Mouse (Mus musculus): ENCODE measurements at regions not wholly inside any gene's neighbourhood (a gene's known extent, or its start where the extent isn't known, plus 50 kb on each side); places are given as distances from the start of the nearest gene placed in this dataset.

GRCm38 (mm10) chr2:28304712-28305111, 111.9 kb downstream of the Olfm1 start:
- H3K9me3 ChIP-seq (ENCODE audit: control insufficient read depth, low read length) = no peaks in the 10 kb centered on the region
- H3K27ac ChIP-seq (ENCODE audit: low read length) = no peak overlapping the region
- H3K4me2 ChIP-seq (ENCODE audit: low read depth, low read length) = no peak overlapping the region
- no peaks in the 10 kb centered on the region for H3K4me1 ChIP-seq (replicated peaks; ENCODE audit: control insufficient read depth, insufficient read depth, low read length)
- no peak overlapping the region for H3K9ac ChIP-seq (ENCODE audit: low read length)
- ATAC-seq (ENCODE audit: low read depth) = peak; percentile 43; the same call in 1 of the 2 replicates
- no peaks in the 10 kb centered on the region for H3K36me3 ChIP-seq (ENCODE audit: control insufficient read depth, insufficient read depth, low read length)
- no peak overlapping the region for H3K4me3 ChIP-seq (ENCODE audit: low read length)
- 10% methylated on average over 3 of the region's 3 CpGs for WGBS
- no peaks in the 10 kb centered on the region for H3K27me3 ChIP-seq (ENCODE audit: control insufficient read depth, insufficient read depth, low read depth, low read length)

DNA sequence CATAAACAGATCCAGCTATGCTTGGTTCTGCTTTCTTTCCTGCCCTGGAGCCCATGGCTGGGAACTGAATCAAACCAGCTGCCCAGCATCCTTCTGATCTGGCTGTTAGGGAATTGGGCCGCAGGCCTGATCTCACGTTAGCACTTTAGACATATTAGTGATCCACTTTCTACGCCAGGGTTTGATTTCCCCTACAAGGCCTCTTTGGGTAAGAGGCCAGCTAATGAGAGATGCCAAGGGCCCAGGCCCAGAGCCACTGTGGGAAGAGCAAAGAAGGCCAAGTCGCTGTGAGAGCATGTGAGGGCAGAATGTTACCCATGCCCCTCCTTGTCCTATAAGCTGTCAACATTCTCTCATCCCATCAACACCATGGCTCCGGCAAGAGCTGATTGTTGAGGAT, 116.3 kb downstream of the Olfm1 start:
- Histone ChIP-seq H3K27ac (ENCODE audit: low read length) (no peak overlapping the region), H3K9me3 (ENCODE audit: control insufficient read depth, low read length) (no peaks in the 10 kb centered on the region), H3K4me3 (ENCODE audit: low read length) (no peak overlapping the region), H3K27me3 (ENCODE audit: control insufficient read depth, insufficient read depth, low read depth, low read length) (no peaks in the 10 kb centered on the region), H3K36me3 (ENCODE audit: control insufficient read depth, insufficient read depth, low read length) (no peaks in the 10 kb centered on the region), H3K4me2 (ENCODE audit: low read depth, low read length) (no peak overlapping the region), H3K9ac (ENCODE audit: low read length) (no peak overlapping the region), H3K4me1 (replicated peaks; ENCODE audit: control insufficient read depth, insufficient read depth, low read length) (no peaks in the 10 kb centered on the region)
- WGBS = 79% methylated on average over 5 of the region's 5 CpGs
- no peak for ATAC-seq (ENCODE audit: low read depth)

GRCm38 (mm10) chr2:28312212-28312611, 119.4 kb downstream of the Olfm1 start:
- no peaks in the 10 kb centered on the region for H3K36me3 ChIP-seq (ENCODE audit: control insufficient read depth, insufficient read depth, low read length)
- no peak overlapping the region for H3K9ac ChIP-seq (ENCODE audit: low read length)

DNA sequence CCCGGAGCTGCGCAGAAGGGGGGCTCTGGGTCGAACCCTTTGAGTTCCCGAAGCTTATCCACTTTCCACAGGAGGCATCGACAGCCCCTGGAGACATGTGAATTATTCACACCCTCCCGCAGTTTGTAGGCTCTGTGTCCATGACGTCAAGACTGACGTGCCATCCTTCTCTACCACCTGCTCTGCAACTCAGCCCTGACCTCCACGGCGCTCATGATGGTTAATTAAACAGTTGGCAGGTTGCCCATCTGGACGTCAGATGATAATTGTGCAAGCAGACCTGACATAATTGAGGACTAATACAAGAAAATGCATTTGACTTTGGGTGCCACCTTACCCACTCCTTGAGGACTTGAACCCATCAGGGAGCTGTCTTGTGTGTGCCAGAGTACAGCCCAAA, 121.1 kb upstream of the Ppp1r26 start:
- WGBS = 48% methylated on average over 11 of the region's 11 CpGs
- Histone ChIP-seq H3K9ac (ENCODE audit: low read length) (no peak overlapping the region), H3K4me3 (ENCODE audit: low read length) (no peak overlapping the region), H3K4me2 (ENCODE audit: low read depth, low read length) (no peak overlapping the region), H3K9me3 (ENCODE audit: control insufficient read depth, low read length) (no peaks in the 10 kb centered on the region), H3K27ac (ENCODE audit: low read length) (no peak overlapping the region), H3K27me3 (ENCODE audit: control insufficient read depth, insufficient read depth, low read depth, low read length) (no peaks in the 10 kb centered on the region), H3K36me3 (ENCODE audit: control insufficient read depth, insufficient read depth, low read length) (no peaks in the 10 kb centered on the region), H3K4me1 (replicated peaks; ENCODE audit: control insufficient read depth, insufficient read depth, low read length) (no peaks in the 10 kb centered on the region)
- no peak for ATAC-seq (ENCODE audit: low read depth)

More at GRCm38 (mm10) chr2:28312212-28312611, 119.4 kb downstream of the Olfm1 start:
- no peak overlapping the region for H3K4me3 ChIP-seq (ENCODE audit: low read length)
- H3K4me2 ChIP-seq (ENCODE audit: low read depth, low read length) = no peak overlapping the region
- ATAC-seq (ENCODE audit: low read depth) = no peak
- no peaks in the 10 kb centered on the region for H3K4me1 ChIP-seq (replicated peaks; ENCODE audit: control insufficient read depth, insufficient read depth, low read length)
- no peaks in the 10 kb centered on the region for H3K9me3 ChIP-seq (ENCODE audit: control insufficient read depth, low read length)
- WGBS = 81% methylated on average over 6 of the region's 6 CpGs
- no peaks in the 10 kb centered on the region for H3K27me3 ChIP-seq (ENCODE audit: control insufficient read depth, insufficient read depth, low read depth, low read length)
- H3K27ac ChIP-seq (ENCODE audit: low read length) = no peak overlapping the region

GRCm38 (mm10) chr2:28326056-28326455, 120.5 kb upstream of the Ppp1r26 start:
- Histone ChIP-seq H3K4me3 (ENCODE audit: low read length) (no peak overlapping the region), H3K4me1 (replicated peaks; ENCODE audit: control insufficient read depth, insufficient read depth, low read length) (no peaks in the 10 kb centered on the region), H3K27ac (ENCODE audit: low read length) (no peak overlapping the region), H3K36me3 (ENCODE audit: control insufficient read depth, insufficient read depth, low read length) (no peaks in the 10 kb centered on the region), H3K9me3 (ENCODE audit: control insufficient read depth, low read length) (no peaks in the 10 kb centered on the region), H3K27me3 (ENCODE audit: control insufficient read depth, insufficient read depth, low read depth, low read length) (no peaks in the 10 kb centered on the region), H3K9ac (ENCODE audit: low read length) (no peak overlapping the region), H3K4me2 (ENCODE audit: low read depth, low read length) (no peak overlapping the region)
- 38% methylated on average over 6 of the region's 6 CpGs for WGBS
- ATAC-seq (ENCODE audit: low read depth) = no peak

DNA sequence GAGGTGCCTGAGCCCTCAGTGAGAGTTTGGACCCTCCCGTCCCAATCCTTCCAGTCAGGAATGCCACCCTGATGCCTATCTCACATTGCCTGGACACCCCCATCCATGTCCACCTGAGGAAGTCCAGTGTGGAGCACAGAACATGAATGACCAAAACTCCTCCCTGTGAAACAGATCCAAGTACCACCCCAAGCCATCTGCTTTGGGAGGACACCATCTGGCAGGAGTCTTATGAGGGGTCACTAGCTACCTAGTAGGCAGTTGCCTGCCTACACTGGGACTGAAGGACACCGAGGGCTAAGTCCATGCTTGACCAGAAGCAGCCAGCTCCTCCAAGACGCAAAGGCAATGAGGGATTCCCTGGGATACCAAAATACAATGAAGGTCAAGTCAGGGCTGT, 119.9 kb upstream of the Ppp1r26 start:
- H3K4me3 ChIP-seq (ENCODE audit: low read length) = no peak overlapping the region
- no peaks in the 10 kb centered on the region for H3K4me1 ChIP-seq (replicated peaks; ENCODE audit: control insufficient read depth, insufficient read depth, low read length)
- ATAC-seq (ENCODE audit: low read depth) = no peak
- H3K9ac ChIP-seq (ENCODE audit: low read length) = no peak overlapping the region
- H3K9me3 ChIP-seq (ENCODE audit: control insufficient read depth, low read length) = no peaks in the 10 kb centered on the region
- H3K36me3 ChIP-seq (ENCODE audit: control insufficient read depth, insufficient read depth, low read length) = no peaks in the 10 kb centered on the region
- H3K27me3 ChIP-seq (ENCODE audit: control insufficient read depth, insufficient read depth, low read depth, low read length) = no peaks in the 10 kb centered on the region
- no peak overlapping the region for H3K27ac ChIP-seq (ENCODE audit: low read length)
- WGBS = 84% methylated on average over 3 of the region's 3 CpGs
- no peak overlapping the region for H3K4me2 ChIP-seq (ENCODE audit: low read depth, low read length)

DNA sequence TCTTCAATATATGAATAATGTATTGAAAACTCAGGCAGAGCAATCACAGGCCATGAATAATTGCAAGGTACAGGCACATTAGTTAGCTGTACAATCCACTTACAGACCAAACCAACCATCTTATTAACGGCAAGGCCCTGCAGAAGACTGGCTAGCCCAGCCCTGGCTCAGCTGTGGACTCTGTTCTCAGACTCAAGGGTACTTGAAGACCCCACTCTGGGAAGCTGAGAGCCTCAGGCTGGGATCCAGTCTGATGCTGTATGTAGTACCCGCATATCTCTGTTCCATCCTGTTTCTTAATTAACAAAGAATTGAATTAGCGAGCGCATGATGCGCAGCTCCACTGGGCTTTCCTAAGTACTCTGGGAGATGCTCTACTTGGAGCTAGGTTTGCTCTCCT, 117.5 kb upstream of the Ppp1r26 start:
- 75% methylated on average over 5 of the region's 5 CpGs for WGBS

GRCm38 (mm10) chr2:28335141-28335789, 111.3 kb upstream of the Ppp1r26 start:
- Histone ChIP-seq H3K27ac (ENCODE audit: low read length) (no peak overlapping the region), H3K9ac (ENCODE audit: low read length) (no peak overlapping the region), H3K27me3 (ENCODE audit: control insufficient read depth, insufficient read depth, low read depth, low read length) (no peaks in the 10 kb centered on the region), H3K4me1 (replicated peaks; ENCODE audit: control insufficient read depth, insufficient read depth, low read length) (no peaks in the 10 kb centered on the region), H3K9me3 (ENCODE audit: control insufficient read depth, low read length) (no peaks in the 10 kb centered on the region), H3K4me3 (ENCODE audit: low read length) (no peak overlapping the region), H3K36me3 (ENCODE audit: control insufficient read depth, insufficient read depth, low read length) (no peaks in the 10 kb centered on the region), H3K4me2 (ENCODE audit: low read depth, low read length) (no peak overlapping the region)
- ATAC-seq (ENCODE audit: low read depth) = peak; percentile 20; the same call in 1 of the 2 replicates
- WGBS = 43% methylated on average over 9 of the region's 9 CpGs

More for the DNA sequence above, 117.5 kb upstream of the Ppp1r26 start:
- Histone ChIP-seq H3K9ac (ENCODE audit: low read length) (no peak overlapping the region), H3K9me3 (ENCODE audit: control insufficient read depth, low read length) (no peaks in the 10 kb centered on the region), H3K27ac (ENCODE audit: low read length) (no peak overlapping the region), H3K4me1 (replicated peaks; ENCODE audit: control insufficient read depth, insufficient read depth, low read length) (no peaks in the 10 kb centered on the region), H3K27me3 (ENCODE audit: control insufficient read depth, insufficient read depth, low read depth, low read length) (no peaks in the 10 kb centered on the region), H3K4me3 (ENCODE audit: low read length) (no peak overlapping the region), H3K4me2 (ENCODE audit: low read depth, low read length) (no peak overlapping the region), H3K36me3 (ENCODE audit: control insufficient read depth, insufficient read depth, low read length) (no peaks in the 10 kb centered on the region)
- ATAC-seq (ENCODE audit: low read depth) = no peak

DNA sequence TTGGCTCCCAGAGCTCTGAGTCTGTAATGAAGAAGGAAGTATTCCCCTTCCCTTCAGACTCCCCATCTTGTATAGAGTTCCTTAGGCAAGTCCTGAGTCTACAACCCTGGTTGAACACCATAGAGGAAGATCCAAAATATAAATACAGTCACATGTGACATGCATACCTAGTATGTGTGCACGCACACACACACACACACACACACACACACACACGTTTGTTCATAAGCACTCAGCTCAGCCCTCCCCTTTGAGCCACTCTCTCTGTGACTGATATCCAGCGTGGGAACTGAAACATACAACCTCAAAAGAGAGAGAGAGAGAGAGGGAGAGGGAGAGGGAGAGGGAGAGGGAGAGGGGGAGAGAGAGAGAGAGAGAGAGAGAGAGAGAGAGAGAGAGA, 110.8 kb upstream of the Ppp1r26 start:
- Histone ChIP-seq H3K4me3 (ENCODE audit: low read length) (no peak overlapping the region), H3K9ac (ENCODE audit: low read length) (no peak overlapping the region), H3K4me2 (ENCODE audit: low read depth, low read length) (no peak overlapping the region), H3K27me3 (ENCODE audit: control insufficient read depth, insufficient read depth, low read depth, low read length) (no peaks in the 10 kb centered on the region), H3K27ac (ENCODE audit: low read length) (no peak overlapping the region), H3K36me3 (ENCODE audit: control insufficient read depth, insufficient read depth, low read length) (no peaks in the 10 kb centered on the region), H3K9me3 (ENCODE audit: control insufficient read depth, low read length) (no peaks in the 10 kb centered on the region), H3K4me1 (replicated peaks; ENCODE audit: control insufficient read depth, insufficient read depth, low read length) (no peaks in the 10 kb centered on the region)
- ATAC-seq (ENCODE audit: low read depth) = no peak
- 37% methylated on average over 3 of the region's 3 CpGs for WGBS

All from lung, embryonic 16.5 days (tissue).